Mouse (Mus musculus): ENCODE measurements around the gene Pcdh9. TPM values are rescaled to one million over a fixed set of nuclear protein-coding genes. Genes with fewer than 3 reads are reported as not detected.

Gene Pcdh9
- total RNA-seq, 2 experiments from 2014 or later: not detected

- ATAC-seq (ENCODE audit: poor library complexity, severe bottlenecking): no peak
These were observed 72.9 kb downstream of the Pcdh9 start for GRCm38 (mm10) chr14:93817591-93817990.

DNA sequence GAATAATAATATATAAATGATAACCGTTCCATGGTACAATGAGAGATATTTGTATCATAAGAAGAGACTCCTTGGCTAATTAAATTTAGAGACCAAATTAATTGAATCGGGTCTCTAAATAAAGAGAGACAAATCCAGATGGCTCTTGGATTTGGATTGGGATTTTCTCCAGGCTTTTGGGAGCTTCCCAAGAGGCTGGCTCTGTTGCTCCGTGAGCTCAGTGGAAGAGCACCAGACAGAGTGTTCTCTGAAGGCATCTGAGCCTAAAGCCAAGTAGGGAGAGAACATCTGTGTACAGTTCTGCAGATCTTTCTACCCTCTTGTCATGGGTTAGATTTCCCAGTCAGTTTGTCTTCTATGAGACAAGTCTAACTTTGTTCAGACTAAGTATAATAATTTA, 95.9 kb downstream of the Pcdh9 start:
- no peak for ATAC-seq (ENCODE audit: poor library complexity, severe bottlenecking)

DNA sequence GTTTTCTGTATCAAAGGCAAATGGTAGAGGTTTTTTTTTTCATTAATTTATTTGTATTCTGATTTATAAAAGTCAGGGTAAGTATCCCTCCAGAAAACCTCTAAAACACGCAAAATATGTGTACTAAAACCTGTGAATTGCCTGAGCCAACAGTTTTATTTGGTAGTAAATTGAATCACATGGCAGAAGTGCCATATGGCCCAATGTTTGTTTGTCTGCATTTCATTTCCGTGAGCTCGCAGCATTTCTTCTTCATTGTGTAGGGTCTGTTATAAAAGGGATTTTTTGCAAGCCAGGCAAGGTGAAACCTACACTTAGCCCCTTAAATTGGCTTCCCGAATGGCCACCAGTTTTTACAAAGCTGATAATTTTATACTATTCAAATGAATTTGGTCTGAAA, 104.2 kb downstream of the Pcdh9 start:
- ATAC-seq (ENCODE audit: poor library complexity, severe bottlenecking): no peak

GRCm38 (mm10) chr14:93785031-93785430, 105.4 kb downstream of the Pcdh9 start:
- ATAC-seq (ENCODE audit: poor library complexity, severe bottlenecking): no peak

- no peak for ATAC-seq (ENCODE audit: poor library complexity, severe bottlenecking)
These were observed 127.6 kb downstream of the Pcdh9 start for GRCm38 (mm10) chr14:93762855-93763254.

- no peak for ATAC-seq (ENCODE audit: poor library complexity, severe bottlenecking)
These were observed 156.3 kb downstream of the Pcdh9 start for GRCm38 (mm10) chr14:93734077-93734673.

DNA sequence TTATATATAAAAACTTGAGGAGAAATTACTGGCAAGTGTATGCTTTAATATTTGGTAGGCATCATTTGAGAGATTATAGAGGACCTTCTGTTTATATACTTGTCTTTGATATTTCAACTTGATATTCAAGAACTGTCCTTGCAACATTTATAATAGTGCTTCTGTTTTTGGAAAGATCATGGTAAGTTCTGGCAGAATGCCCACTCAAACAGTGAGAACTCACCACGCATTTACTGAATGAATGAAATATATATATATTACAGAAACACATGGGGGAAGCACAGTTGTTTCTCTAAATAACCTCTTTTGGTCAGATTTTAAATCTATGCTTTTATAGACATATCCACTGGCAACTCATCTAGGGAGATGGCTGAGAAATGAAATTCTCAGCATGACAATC, 164.7 kb downstream of the Pcdh9 start:
- ATAC-seq (ENCODE audit: poor library complexity, severe bottlenecking): no peak

DNA sequence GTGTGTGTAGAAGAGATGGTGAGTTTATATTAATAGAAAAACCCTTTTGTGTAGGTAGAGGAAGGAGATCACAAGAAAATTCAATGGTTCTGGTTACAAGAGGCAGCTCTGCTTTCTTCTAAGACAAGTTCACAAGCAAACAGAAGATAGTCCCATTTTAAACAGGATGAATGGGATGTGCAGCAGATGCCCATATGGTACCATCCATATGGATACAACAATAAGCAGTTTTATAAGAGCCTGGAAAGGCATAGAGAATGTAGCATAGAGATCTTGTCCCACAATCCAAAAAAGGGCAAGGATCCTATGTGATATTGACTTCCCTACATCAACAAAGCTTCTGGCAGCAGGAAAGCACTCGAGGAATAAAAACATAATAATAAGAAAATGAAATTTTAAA, 171.3 kb downstream of the Pcdh9 start:
- ATAC-seq (ENCODE audit: poor library complexity, severe bottlenecking): no peak

DNA sequence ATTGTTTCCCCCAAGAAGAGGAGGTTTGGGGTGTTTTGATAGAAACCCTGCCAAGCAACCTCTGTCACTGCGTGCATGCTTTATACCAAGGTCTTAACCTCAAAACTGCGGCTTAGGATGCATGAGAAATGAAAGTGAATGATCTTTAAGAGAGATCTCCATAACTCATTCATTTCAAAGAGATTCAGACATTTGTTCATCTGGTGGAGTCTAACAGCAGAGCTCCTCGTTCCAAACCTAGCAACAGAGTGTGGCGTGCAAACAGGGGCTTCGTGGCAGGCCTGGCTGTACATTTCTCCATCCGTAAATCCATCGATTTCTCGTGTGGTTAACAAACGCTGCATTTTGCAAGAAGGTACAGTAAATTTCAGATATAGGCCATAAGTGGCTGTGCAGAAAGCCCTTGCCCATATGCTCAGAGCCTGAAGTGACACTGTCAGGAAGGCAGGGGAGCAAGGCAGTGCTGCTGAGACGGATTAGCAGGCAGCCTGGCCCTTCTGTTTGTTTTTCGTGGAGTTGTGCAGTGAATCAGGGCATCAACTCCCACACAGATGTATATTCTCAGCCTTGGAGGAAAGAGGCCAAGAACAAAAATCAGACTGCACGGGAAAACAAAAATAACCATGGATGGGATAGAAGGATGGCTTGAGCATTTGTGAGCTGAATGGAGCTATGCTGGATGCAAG, 177.1 kb downstream of the Pcdh9 start:
- ATAC-seq (ENCODE audit: poor library complexity, severe bottlenecking): no peak

DNA sequence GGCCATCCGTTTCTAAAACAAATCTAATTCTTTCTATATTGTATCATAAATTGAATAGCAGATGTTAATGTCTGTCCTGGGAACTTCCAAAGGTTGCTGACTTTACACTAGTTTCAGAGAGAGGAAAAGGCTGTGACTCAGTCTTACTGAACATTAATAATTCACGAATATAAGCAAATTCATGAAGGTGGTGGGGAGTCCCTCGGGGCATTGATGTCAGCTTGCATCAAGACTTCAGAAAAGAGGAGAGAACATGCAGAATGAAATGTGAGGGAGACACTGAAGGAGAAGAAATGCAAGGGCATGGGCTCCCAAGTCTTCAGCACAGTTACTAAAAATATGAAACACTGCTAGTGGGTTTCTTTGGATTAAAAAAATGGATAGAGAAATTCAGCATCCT, 181.8 kb downstream of the Pcdh9 start:
- ATAC-seq (ENCODE audit: poor library complexity, severe bottlenecking): no peak

DNA sequence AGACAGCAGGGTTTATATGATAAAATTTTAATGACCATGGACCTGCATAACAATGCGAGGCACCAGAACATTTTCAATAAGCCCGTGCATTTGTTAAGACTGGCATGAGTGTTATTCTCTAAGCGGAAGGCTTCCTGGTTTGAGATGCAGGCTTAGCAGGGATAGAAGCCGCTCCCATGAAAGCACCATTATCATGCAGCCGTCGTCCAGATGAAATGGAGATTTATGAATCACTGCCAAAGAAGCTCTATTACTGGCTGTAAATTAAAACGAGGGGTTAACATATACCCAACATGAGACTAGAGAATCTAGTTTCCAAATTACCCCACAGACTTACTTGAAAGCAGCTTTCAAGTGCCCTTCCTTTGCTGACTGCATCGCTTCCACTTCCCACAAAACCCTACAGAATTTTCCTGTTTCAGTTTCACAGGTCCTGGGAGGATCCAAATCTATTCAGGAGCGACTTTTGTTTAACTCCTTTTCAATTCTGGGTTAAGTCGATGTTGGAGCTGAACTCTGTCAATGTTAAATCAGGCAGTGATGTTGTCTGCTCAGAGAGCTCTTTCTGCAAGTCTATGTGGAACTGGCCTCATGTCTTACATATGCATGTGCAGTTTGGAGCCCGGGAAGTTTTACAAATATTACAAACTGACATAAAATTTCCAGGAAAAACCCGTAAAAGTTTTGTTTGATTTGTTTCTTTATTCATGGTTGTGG, 188.9 kb downstream of the Pcdh9 start:
- ATAC-seq (ENCODE audit: poor library complexity, severe bottlenecking): no peak

- ATAC-seq (ENCODE audit: poor library complexity, severe bottlenecking): no peak
These were observed 189.6 kb downstream of the Pcdh9 start for GRCm38 (mm10) chr14:93700916-93701315.

- ATAC-seq (ENCODE audit: poor library complexity, severe bottlenecking): no peak
These were observed 205.8 kb downstream of the Pcdh9 start for GRCm38 (mm10) chr14:93684641-93685040.

DNA sequence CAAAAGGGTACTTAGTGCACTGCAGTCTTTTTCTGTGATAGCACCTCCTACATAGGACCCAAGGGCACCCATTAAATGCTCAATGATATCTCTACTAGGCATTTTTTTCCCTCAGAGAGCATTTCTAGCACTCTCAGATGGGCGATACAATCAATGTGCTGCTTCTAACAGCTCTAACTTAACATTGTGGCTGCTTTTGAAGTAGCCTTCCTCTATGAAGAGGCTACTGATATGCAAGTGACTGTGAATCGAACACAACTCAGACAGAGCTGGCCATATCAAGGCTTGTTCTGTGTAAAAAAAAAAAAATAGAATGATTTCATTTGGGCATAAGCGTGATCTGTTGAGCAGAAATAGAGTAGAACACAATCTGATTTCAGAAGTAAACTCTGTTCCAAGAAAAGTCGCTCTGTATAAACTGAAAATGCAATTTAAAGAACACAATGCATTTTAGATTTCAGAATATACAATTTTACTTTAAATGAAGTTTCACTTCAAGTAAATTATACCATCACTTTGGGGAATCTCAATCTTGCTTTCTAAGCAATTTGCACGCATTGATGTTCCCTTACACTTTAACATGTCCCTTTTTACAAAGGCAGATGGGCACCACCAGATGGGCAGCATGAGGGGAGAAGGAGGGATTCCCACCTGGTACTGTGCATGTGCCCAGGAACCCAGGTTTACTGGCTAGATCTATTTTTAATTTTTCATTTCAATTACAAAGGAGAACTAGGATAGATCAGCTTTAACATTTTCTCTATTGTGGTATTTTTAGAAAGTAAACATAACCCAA, 215.0 kb downstream of the Pcdh9 start:
- no peak for ATAC-seq (ENCODE audit: poor library complexity, severe bottlenecking)

DNA sequence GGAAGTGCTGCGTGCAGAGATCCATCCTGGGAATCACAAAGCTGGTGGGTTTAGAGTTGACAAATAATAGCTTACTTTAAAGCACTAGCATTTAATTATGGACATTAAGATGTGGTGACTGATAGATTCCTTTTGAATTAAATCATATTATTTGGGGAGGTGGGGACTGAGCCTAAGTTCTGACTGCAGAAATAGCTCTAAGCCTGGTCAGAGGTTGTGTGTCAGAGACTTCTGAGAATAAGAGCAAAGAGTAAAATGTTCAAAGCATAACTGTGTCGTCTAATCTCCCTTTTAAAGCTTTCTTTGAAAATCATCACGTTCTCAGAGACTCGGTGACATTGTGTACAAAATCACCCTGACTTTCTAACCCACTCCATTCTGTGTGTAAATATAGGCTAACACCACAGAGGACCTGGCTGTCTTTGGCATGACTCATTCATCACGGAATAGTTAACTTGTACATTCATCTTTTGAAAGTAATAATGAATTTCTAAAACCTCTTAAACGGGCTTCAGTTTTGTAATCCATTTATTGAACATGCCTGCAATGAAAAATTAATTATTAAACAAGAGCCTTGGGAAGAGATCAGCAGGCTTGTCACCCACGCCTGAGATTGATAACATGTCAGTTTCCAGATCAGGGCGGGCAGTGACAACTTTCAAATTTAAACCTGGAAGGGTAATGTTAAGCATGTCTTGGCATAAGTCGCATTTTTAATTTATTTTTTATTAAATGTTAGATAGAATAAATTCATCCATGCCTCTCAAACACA, 236.3 kb downstream of the Pcdh9 start:
- no peak for ATAC-seq (ENCODE audit: poor library complexity, severe bottlenecking)

DNA sequence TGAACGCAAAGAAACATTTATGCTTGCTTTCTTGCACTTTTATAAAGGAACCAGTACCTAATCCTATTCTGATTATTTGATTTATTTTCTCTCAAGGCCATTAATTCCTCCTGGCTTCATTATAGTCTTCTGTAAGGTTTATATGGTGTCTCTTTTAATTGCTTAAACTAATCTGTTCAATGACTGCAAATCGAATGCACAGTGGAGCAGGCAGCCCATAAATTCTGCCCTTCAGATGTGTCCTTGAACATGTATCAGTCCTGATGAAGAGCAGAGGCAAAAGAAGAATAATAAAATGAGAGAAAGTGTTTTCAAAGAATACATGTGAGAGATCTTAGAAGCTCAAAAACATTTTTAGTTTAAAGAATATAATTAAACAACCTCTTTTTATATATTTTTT, 263.2 kb downstream of the Pcdh9 start:
- no peak for ATAC-seq (ENCODE audit: poor library complexity, severe bottlenecking)

- ATAC-seq (ENCODE audit: poor library complexity, severe bottlenecking): no peak
These were observed 266.3 kb downstream of the Pcdh9 start for GRCm38 (mm10) chr14:93624144-93624543.

- ATAC-seq (ENCODE audit: poor library complexity, severe bottlenecking): no peak
These were observed 269.3 kb downstream of the Pcdh9 start for GRCm38 (mm10) chr14:93621211-93621610.

DNA sequence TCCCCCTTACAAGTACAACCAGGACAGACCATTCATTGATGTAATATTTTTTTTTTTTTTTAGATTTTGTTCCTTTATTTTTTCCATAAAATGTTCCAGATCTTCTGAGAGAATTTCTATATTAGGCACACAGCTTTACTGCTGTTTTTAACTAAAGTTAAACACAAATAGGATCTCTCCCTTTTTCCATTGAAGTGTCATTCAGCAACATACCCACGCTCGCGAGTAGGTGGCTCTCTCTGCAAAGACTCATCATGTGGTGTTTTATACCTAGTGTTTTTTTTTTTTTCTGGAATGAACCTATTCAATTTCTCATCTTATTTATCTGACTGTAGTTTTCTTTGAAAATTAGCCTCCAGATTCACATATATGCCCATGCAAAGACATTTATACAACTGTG, 282.9 kb downstream of the Pcdh9 start:
- no peak for ATAC-seq (ENCODE audit: poor library complexity, severe bottlenecking)

GRCm38 (mm10) chr14:93599997-93600396, 290.5 kb downstream of the Pcdh9 start:
- ATAC-seq (ENCODE audit: poor library complexity, severe bottlenecking): no peak

Measured in megakaryocyte, adult 5-6 weeks (primary cell).